Mouse (Mus musculus) cerebellum, postnatal 10 days (tissue): Measurements from ENCODE around the gene Cpm.

Source experiments
- DNase-seq, 2 experiments: peaks; one replicate each; pipeline ENCODE4 v3.0.0; 2021; ENCODE audit warnings: mixed read lengths in 2 of 2

Gene Cpm

DNA sequence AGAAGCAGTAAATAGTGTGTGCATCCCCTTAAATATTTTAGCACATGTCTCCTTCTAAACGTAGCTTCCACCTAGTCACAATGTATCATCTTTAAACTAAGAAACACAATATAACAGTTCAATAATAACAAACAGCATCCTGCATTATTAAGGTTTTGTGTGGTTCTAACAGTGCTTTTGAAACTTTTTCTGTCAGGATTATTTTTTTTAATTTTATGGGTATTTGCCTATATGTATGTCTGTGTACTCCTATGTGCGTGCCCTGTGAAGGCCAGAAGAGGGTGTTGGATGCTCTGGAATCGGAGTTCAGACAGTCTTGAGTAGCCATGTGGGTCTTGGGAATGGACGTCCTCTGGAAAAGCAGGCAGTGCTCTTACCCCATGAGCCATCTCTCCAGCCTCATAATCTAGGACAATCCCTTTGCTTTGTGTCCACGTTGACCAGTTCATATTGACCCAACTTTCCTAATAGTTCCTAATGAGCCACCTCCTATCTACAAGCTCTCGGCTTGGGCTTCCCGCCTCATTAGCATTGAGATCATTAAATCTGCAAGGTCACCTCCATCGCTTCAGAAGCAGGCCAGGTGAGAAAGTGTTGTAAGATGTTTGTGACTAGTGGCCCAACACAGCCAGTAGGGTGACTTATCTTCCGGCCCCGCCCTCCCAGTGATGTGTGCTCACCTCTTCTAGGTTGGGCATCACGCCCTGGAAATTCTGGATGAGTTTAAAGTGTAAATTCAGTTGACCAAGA, 20.2 kb downstream of the Cpm start:
- DNase-seq = no peak

- DNase-seq = no peak
Measured at GRCm38 (mm10) chr10:117650042-117650655, 20.8 kb downstream of the Cpm start.

- DNase-seq = no peak
Measured at GRCm38 (mm10) chr10:117650725-117651124, 21.4 kb downstream of the Cpm start.

DNA sequence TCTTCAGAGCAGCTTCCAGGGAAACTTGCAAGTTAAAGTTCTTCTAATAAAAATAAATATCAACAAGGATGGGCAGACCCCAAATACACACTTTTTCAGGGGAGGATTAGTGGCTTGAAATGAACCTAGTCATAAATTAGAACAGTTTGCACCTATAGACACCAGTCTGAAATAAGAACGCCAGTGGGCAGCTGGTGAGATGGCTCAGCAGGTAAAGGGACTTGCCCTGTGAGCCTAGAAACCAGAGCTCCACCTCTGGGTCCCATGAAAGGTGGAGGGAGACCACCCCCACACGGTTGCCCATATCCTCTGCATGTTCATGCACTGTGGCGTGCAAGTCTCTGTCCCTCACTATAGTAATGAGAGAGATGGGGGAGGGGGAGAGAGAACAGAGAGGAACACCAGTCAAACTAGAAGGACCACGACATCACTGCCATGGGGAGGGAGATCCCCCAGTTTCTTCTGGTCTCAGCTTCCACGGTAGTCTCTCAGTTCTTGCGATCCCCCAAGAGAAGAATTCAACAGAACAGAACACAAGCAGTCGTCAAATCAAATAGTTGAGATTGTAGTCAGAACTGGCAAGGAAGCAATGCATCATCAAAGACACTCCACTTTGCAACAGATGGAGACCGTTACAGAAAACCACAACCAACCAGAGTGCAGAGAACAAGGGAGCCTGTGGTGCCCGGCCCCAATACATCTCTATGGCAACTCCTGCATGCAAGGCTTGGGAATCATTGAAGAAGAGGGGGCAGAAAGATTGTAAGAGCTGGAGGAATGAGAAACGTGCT, 22.5 kb downstream of the Cpm start:
- DNase-seq = no peak

GRCm38 (mm10) chr10:117652378-117652774, 23.1 kb downstream of the Cpm start:
- DNase-seq = no peak

GRCm38 (mm10) chr10:117652930-117653778, 23.9 kb downstream of the Cpm start:
- no peak for DNase-seq

GRCm38 (mm10) chr10:117653779-117654173, 24.5 kb downstream of the Cpm start:
- DNase-seq = no peak

GRCm38 (mm10) chr10:117654576-117655123, 25.4 kb downstream of the Cpm start:
- DNase-seq = no peak

DNA sequence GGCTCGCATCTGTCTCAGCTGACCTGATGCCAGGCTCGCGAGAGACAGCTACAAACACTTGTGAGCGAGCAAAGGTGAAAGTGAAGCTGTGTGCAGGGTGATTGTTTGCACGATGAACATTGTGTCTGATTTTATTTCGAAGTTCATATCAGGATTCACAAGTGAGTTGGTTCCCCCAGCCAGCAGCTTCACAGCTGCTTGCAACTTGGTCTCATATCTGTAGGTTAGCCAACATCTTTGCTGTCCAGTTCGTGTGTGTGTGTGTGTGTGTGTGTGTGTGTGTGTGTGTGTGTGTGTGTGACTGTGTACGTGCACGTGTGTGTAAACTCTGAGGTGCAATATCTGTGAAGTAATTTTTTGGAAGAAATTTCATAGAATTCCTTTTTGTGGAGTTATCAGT, 26.2 kb downstream of the Cpm start:
- DNase-seq = no peak

DNA sequence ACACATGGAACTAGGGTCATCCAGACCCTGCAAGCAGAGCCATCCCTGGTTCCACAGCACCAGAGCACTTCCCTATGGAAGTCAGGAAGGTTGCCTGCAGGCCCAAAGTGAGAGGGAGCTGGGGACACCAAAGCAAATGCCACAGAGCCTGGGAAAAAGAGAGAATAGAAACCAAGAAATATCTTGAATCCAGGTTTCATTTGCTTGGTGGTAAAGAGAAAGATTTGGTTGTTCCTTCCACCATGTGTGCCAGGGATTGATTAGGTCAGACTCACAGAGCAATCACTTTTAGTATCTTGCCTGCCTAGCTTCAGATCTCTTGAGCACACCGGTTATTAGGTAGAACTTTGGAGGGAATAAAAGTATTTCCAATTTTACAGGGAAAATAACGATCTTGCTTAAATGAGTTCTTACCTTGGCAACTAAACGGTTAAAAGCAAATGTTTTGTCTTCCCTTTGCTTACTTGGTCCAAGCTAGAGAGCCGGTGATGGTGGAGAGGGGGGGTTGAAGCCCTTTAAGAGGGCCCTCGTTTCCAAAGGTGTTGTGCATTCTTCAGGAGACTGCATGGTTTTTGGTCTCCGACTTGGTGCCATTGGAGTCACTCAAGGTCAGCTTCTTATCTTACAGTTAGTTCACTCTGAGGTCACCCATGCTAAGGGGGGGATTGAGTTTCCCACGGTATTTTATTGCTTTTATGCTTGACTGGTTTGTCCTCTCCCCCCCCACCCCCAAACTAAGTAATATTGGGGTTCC, 26.8 kb downstream of the Cpm start:
- DNase-seq = no peak

DNA sequence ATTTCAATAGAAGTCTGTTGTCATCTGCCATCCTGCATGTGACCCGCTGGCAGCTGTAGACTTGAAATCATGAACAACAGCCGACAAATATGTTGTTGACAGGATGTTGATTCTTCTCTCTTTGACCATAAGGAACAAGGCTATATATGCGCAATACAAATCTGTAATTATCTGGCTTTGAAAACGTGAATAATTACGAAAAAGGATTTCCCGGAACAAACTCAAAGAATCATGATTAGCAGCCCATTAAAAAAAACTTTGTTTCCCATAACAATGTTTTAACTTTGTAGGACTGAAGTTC, 27.3 kb downstream of the Cpm start:
- DNase-seq = no peak

DNA sequence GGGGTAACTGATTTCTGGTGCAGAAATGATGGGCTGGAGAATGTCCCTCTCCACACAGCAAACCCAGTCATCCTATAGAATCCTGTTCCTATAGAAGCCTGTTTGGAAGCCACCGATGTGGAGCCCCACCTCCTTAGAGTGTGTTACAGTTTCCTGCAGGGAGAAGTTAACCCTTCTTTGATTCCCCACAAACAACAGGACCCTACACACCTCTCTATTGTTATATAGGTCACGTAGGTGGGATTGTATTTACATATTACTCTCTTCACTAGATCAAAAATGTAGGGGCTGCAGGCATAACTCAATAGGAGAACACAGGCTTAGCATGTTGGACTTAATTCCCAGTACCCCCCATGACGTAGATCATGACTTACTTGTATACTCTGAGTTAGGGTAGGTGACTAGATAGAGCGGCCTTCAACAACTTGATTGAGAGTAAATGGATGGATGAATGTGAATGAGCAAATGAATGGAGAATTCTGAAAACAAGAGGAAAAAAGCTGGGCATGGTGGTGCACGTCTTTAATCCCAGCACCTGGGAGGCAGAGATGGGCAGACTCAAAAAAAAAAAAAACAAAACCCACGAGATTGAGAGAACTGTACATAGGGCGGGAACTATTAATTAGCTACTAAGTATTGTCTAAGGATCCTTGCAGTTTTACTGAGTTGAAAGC, 27.8 kb downstream of the Cpm start:
- DNase-seq = no peak

DNA sequence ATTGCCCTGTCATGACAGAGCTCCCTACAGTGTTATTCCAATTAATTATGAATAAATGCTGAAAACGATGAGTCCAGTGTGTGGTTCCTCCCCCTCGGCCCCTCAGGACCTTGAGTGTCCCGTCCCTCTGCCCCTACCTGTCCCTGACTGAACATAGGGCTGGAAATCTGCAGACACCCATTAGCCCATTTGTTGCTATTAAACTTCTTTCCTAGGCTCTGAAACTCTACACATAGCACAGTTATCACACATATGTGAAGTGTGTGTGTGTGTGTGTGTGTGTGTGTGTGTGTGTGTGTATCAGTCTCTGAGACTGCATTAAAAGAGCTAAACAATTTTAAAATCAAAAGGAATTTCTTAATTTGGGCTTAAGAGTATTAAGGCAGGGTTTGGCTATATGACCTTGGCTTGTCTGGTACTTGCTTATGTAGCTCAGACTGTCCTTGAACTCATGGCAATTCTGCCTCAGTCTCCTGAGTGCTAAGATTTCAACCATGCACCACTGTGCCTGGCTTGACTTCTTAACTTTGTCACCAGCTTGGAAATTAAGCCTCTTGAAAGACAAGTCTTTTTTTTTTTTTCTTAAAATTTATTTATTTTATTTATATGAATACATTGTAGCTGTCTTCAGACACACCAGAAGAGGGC, 28.5 kb downstream of the Cpm start:
- no peak for DNase-seq

GRCm38 (mm10) chr10:117658522-117659429, 29.5 kb downstream of the Cpm start:
- DNase-seq = no peak

- no peak for DNase-seq
Measured at GRCm38 (mm10) chr10:117659430-117659813, 30.1 kb downstream of the Cpm start.

DNA sequence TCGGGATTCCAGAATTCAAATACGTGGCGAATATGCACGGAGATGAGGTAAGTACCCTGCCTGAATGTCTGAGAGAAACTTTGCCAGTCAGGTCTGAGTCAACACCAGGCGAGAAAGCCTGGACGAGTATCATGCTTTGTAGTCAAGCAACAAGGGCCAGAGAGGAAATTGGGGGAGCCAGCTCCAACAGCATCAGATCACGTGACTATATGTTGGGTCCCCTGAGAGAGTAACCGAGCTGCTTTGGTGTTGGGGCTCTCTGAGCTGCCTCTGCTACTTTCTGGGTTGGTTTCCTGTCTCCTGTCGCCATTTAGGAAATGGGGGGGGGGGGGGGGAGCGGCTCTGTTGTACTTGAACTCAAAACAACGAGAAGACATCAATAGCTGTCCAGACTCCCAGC, 30.5 kb downstream of the Cpm start:
- DNase-seq = no peak

GRCm38 (mm10) chr10:117662316-117663055, 33.2 kb downstream of the Cpm start:
- no peak for DNase-seq

GRCm38 (mm10) chr10:117663056-117663864, 34.0 kb downstream of the Cpm start:
- no peak for DNase-seq
